Mouse (Mus musculus): ENCODE data around the gene Cux2. TPM values are rescaled to one million over a fixed set of nuclear protein-coding genes. Genes with fewer than 3 reads are reported as not detected.
A peak's percentile ranks its signal among the peaks of the same experiment; 100 is the strongest.

Gene Cux2
- polyA plus RNA-seq, 1 experiment from 2014 or later: 5.9 TPM

DNA sequence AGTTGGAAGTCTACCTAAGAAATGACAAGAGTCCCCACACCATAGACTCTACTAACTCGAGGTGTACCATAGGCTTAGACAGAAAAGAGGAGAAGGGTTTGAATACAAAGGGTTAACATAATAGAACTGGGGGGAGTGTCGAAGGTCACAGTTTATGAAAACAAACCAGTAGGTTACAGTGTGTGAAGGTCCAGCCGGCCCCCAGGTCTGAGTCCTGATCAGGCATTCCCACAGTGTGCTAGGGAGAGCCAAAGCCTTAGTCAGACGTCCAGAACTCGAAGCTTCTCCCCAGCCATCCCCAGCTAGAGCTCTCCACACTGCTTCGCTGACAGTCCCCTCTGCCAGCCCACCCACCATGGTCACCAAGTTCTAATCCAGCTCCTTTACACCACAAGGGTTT is 58.0 kb downstream of the Cux2 start:
- 28% methylated on average over 6 of the region's 6 CpGs for WGBS
- H3K9ac ChIP-seq: no peak overlapping the region
- no peak overlapping the region for H3K4me2 ChIP-seq (replicated peaks)
- H3K27ac ChIP-seq: no peak overlapping the region
- H3K4me1 ChIP-seq: peaks cover 18% of the 10 kb centered on the region
- H3K4me3 ChIP-seq: no peak overlapping the region
- H3K27me3 ChIP-seq: no peaks in the 10 kb centered on the region; the same call in 1 of the 2 replicates
- no peaks in the 10 kb centered on the region for H3K36me3 ChIP-seq
- no peak for ATAC-seq (ENCODE audit: insufficient number of reproducible peaks, insufficient read depth, low FRiP score, low TSS enrichment)
- H3K9me3 ChIP-seq: no peaks in the 10 kb centered on the region

GRCm38 (mm10) chr5:121985855-121986254 is 64.0 kb downstream of the Cux2 start:
- no peaks in the 10 kb centered on the region for H3K9me3 ChIP-seq
- no peaks in the 10 kb centered on the region for H3K36me3 ChIP-seq
- H3K4me2 ChIP-seq (replicated peaks): no peak overlapping the region
- WGBS: 74% methylated on average over 9 of the region's 9 CpGs
- H3K4me1 ChIP-seq: peaks cover 19% of the 10 kb centered on the region
- no peak overlapping the region for H3K9ac ChIP-seq
- no peak overlapping the region for H3K27ac ChIP-seq
- H3K27me3 ChIP-seq: no peaks in the 10 kb centered on the region
- H3K4me3 ChIP-seq: no peak overlapping the region
- ATAC-seq (ENCODE audit: insufficient number of reproducible peaks, insufficient read depth, low FRiP score, low TSS enrichment): no peak

GRCm38 (mm10) chr5:121981650-121982131 is 68.2 kb downstream of the Cux2 start:
- no peak overlapping the region for H3K9ac ChIP-seq
- H3K27ac ChIP-seq: peak overlapping the region; percentile 67
- ATAC-seq (ENCODE audit: insufficient number of reproducible peaks, insufficient read depth, low FRiP score, low TSS enrichment): peak; percentile 59; the same call in 1 of the 2 replicates

GRCm38 (mm10) chr5:121976331-121976730 is 73.6 kb downstream of the Cux2 start:
- Histone ChIP-seq H3K4me3 (no peak overlapping the region), H3K4me2 (replicated peaks) (no peak overlapping the region), H3K4me1 (peaks cover 13% of the 10 kb centered on the region), H3K9ac (no peak overlapping the region), H3K27me3 (no peaks in the 10 kb centered on the region), H3K36me3 (no peaks in the 10 kb centered on the region), H3K9me3 (no peaks in the 10 kb centered on the region), H3K27ac (no peak overlapping the region)
- WGBS: 87% methylated on average over 12 of the region's 12 CpGs
- ATAC-seq (ENCODE audit: insufficient number of reproducible peaks, insufficient read depth, low FRiP score, low TSS enrichment): no peak

More at GRCm38 (mm10) chr5:121981650-121982131, 68.2 kb downstream of the Cux2 start:
- peaks cover 11% of the 10 kb centered on the region for H3K4me1 ChIP-seq
- H3K36me3 ChIP-seq: no peaks in the 10 kb centered on the region
- no peak overlapping the region for H3K4me3 ChIP-seq
- no peaks in the 10 kb centered on the region for H3K9me3 ChIP-seq
- WGBS: 21% methylated on average over 16 of the region's 16 CpGs
- H3K27me3 ChIP-seq: no peaks in the 10 kb centered on the region
- H3K4me2 ChIP-seq (replicated peaks): peak overlapping the region; percentile 19; the same call in 1 of the 2 replicates

GRCm38 (mm10) chr5:121973541-121973940 is 76.4 kb downstream of the Cux2 start:
- 49% methylated on average over 10 of the region's 10 CpGs for WGBS
- Histone ChIP-seq H3K27ac (no peak overlapping the region), H3K4me3 (no peak overlapping the region), H3K36me3 (no peaks in the 10 kb centered on the region), H3K4me1 (peaks cover 11% of the 10 kb centered on the region; the same call in 1 of the 2 replicates), H3K9me3 (no peaks in the 10 kb centered on the region), H3K9ac (no peak overlapping the region), H3K4me2 (replicated peaks) (no peak overlapping the region), H3K27me3 (no peaks in the 10 kb centered on the region)
- ATAC-seq (ENCODE audit: insufficient number of reproducible peaks, insufficient read depth, low FRiP score, low TSS enrichment): no peak

DNA sequence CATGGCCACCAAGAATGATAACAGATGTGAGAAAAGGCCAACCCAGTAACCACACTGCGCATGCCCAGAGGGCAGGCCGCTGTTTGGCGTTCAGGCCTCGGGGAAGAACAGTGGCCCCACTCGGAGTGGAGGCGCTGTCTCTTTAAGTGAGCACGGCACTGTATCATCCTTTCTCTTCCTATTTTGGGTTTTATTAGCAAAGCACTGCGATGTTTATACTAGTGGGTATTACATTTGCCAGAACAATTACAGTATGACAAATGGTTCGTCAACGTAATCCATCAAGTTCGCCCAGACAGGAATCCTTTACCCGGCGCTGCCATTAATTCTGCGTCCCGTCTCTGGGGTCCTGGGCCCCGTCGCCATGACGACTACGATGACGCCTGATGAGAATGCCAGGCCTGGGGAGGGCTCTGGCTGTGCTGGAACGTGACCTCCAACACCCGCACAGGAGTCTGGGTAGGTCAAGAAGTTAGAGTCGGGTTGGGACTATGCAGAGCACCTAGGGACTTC is 77.2 kb downstream of the Cux2 start:
- no peak overlapping the region for H3K27ac ChIP-seq
- H3K9ac ChIP-seq: no peak overlapping the region
- ATAC-seq (ENCODE audit: insufficient number of reproducible peaks, insufficient read depth, low FRiP score, low TSS enrichment): no peak

GRCm38 (mm10) chr5:121968999-121969398 is 80.9 kb downstream of the Cux2 start:
- no peak for ATAC-seq (ENCODE audit: insufficient number of reproducible peaks, insufficient read depth, low FRiP score, low TSS enrichment)
- WGBS: 87% methylated on average over 15 of the region's 15 CpGs
- no peak overlapping the region for H3K4me3 ChIP-seq
- H3K9me3 ChIP-seq: no peaks in the 10 kb centered on the region
- no peak overlapping the region for H3K27ac ChIP-seq
- H3K4me1 ChIP-seq: peaks cover 25% of the 10 kb centered on the region
- H3K27me3 ChIP-seq: 0 out of 2 replicates have a peak, but pooled peaks cover 3% of the 10 kb centered on the region
- no peaks in the 10 kb centered on the region for H3K36me3 ChIP-seq
- no peak overlapping the region for H3K4me2 ChIP-seq (replicated peaks)
- H3K9ac ChIP-seq: no peak overlapping the region

More for the DNA sequence above, 77.2 kb downstream of the Cux2 start:
- no peaks in the 10 kb centered on the region for H3K36me3 ChIP-seq
- no peaks in the 10 kb centered on the region for H3K9me3 ChIP-seq
- H3K4me3 ChIP-seq: no peak overlapping the region
- WGBS: 59% methylated on average over 23 of the region's 23 CpGs
- H3K4me1 ChIP-seq: peaks cover 11% of the 10 kb centered on the region; the same call in 1 of the 2 replicates
- no peaks in the 10 kb centered on the region for H3K27me3 ChIP-seq
- H3K4me2 ChIP-seq (replicated peaks): 0 out of 2 replicates have a peak overlapping the region, but pooled peaks have one; percentile 2

DNA sequence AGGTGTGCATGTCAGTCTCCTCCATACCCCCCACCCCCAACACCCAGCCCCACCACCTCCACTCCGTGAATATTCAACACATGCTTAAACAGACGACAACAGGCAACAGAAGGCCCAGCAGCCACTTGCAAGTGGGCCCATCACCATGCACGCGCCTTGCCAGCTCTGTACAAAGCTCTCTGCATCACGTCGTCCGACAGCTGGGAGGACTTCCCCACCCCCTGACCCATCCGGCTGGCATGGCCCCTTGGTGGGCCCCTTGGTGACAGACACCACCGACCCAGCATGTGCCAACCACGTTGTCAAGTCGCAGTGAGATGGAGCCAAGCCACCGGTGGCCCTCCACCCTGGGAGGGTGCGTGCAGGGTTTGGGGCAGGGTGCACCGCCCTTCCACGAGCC is 81.5 kb downstream of the Cux2 start:
- Histone ChIP-seq H3K4me3 (no peak overlapping the region), H3K27me3 (0 out of 2 replicates have a peak, but pooled peaks cover 3% of the 10 kb centered on the region), H3K4me2 (replicated peaks) (no peak overlapping the region), H3K27ac (no peak overlapping the region), H3K9ac (no peak overlapping the region), H3K9me3 (no peaks in the 10 kb centered on the region), H3K36me3 (no peaks in the 10 kb centered on the region), H3K4me1 (peaks cover 20% of the 10 kb centered on the region)
- ATAC-seq (ENCODE audit: insufficient number of reproducible peaks, insufficient read depth, low FRiP score, low TSS enrichment): no peak
- WGBS: 84% methylated on average over 15 of the region's 15 CpGs

GRCm38 (mm10) chr5:121967520-121967919 is 82.4 kb downstream of the Cux2 start:
- Histone ChIP-seq H3K4me3 (no peak overlapping the region), H3K9me3 (no peaks in the 10 kb centered on the region), H3K27ac (no peak overlapping the region), H3K27me3 (0 out of 2 replicates have a peak, but pooled peaks cover 3% of the 10 kb centered on the region), H3K4me1 (peaks cover 13% of the 10 kb centered on the region), H3K9ac (no peak overlapping the region), H3K36me3 (no peaks in the 10 kb centered on the region), H3K4me2 (replicated peaks) (no peak overlapping the region)
- no peak for ATAC-seq (ENCODE audit: insufficient number of reproducible peaks, insufficient read depth, low FRiP score, low TSS enrichment)
- 67% methylated on average over 5 of the region's 5 CpGs for WGBS

DNA sequence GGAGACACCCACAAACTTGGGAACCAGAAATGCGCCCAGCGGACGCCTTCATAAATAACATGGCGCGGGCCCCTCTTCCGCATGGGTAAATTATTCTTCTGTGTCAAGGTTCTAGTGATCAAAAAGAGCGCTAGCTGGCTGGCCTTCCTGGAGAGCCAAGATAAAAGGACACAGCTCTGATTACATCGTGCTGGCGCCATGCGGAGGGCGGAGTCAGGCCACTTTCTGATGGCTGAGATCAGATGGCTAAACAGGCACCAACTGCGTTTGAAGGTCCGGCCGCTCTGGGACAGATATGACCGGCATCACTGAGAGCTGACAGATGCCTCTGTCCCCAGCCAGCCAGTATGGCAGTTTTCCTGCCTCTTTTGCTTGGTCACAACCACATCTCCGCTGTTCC is 83.0 kb downstream of the Cux2 start:
- no peak overlapping the region for H3K27ac ChIP-seq
- ATAC-seq (ENCODE audit: insufficient number of reproducible peaks, insufficient read depth, low FRiP score, low TSS enrichment): no peak
- WGBS: 36% methylated on average over 16 of the region's 16 CpGs

DNA sequence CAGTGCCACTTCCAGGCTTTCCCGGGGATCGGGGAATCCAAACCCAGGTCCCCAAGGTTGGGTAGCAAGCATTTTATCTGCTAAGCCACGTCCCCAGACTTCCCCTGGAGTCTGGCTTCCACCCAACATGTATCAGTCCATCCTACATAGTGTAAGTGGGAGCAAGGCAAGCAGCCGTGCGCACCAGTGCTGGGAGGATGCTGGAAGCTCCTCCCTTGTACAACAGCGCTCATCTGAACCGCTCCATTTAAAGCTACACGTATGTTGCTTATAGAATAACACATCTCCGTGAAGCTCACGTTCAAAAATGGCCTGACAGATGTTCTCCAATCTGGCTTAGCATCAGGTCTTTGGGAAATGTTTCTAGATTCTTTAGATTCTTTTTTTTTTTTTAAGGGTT is 86.9 kb downstream of the Cux2 start:
- Histone ChIP-seq H3K4me1 (peaks cover 17% of the 10 kb centered on the region), H3K9ac (no peak overlapping the region), H3K27ac (no peak overlapping the region), H3K4me2 (replicated peaks) (no peak overlapping the region), H3K36me3 (no peaks in the 10 kb centered on the region), H3K9me3 (no peaks in the 10 kb centered on the region), H3K4me3 (no peak overlapping the region), H3K27me3 (0 out of 2 replicates have a peak, but pooled peaks cover 3% of the 10 kb centered on the region)
- 88% methylated on average over 10 of the region's 10 CpGs for WGBS
- ATAC-seq (ENCODE audit: insufficient number of reproducible peaks, insufficient read depth, low FRiP score, low TSS enrichment): no peak

More for the DNA sequence above, 83.0 kb downstream of the Cux2 start:
- no peak overlapping the region for H3K4me2 ChIP-seq (replicated peaks)
- 0 out of 2 replicates have a peak, but pooled peaks cover 3% of the 10 kb centered on the region for H3K27me3 ChIP-seq
- no peak overlapping the region for H3K4me3 ChIP-seq
- H3K9ac ChIP-seq: no peak overlapping the region
- no peaks in the 10 kb centered on the region for H3K9me3 ChIP-seq
- peaks cover 13% of the 10 kb centered on the region for H3K4me1 ChIP-seq
- no peaks in the 10 kb centered on the region for H3K36me3 ChIP-seq

DNA sequence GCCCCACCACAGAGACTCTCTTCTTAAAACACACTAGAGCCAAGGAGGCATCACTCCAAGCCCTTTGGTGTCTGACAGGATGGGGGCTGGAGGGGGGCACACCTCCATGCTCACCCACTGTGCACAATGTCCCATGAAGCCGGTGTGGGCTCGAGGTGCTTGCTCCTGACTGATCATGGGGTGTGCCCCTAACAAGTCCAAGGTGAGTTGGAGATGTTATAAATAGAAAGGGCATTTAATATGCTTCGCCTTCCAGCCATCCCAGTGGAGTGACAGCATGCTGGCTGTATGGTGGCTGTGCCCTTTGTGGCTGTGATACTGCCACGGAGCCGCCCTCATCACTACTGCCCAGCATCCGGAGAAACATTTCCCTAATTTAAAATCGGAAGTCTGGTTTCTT is 87.5 kb downstream of the Cux2 start:
- Histone ChIP-seq H3K36me3 (no peaks in the 10 kb centered on the region), H3K9ac (no peak overlapping the region), H3K4me3 (no peak overlapping the region), H3K27ac (no peak overlapping the region), H3K4me2 (replicated peaks) (no peak overlapping the region), H3K27me3 (0 out of 2 replicates have a peak, but pooled peaks cover 3% of the 10 kb centered on the region), H3K4me1 (peaks cover 17% of the 10 kb centered on the region), H3K9me3 (no peaks in the 10 kb centered on the region)
- 93% methylated on average over 7 of the region's 7 CpGs for WGBS
- no peak for ATAC-seq (ENCODE audit: insufficient number of reproducible peaks, insufficient read depth, low FRiP score, low TSS enrichment)
